Mouse (Mus musculus) liver, adult 2 months (tissue): ENCODE results near the gene Slc25a25. TPM values are rescaled to one million over a fixed set of nuclear protein-coding genes. Genes with fewer than 3 reads are reported as not detected.

Experiments used
- DNase-seq: peaks from one replicate; pipeline ENCODE4 v3.0.0-alpha.2; 2011; ENCODE audit warnings: low read depth, low spot score; ENCODE audit errors: extremely low read depth
- H3K27ac ChIP-seq: fragments of 200-500 bp; replicated peaks from 2 replicates; pipeline ENCODE4 v1.5.1; 2012; ENCODE audit warnings: low read depth, mild to moderate bottlenecking, control low read depth, inconsistent platforms, low read length; ENCODE audit not compliant: insufficient read depth
- H3K27me3 ChIP-seq: fragments of 200-500 bp; 2 replicates; pipeline ENCODE4 v1.6.1; 2012; ENCODE audit warnings: mild to moderate bottlenecking, moderate library complexity, low read length, inconsistent platforms; ENCODE audit not compliant: control insufficient read depth, insufficient read depth
- H3K36me3 ChIP-seq: fragments of 200-500 bp; 2 replicates; pipeline ENCODE4 v1.6.1; 2012; ENCODE audit warnings: low read length, inconsistent platforms; ENCODE audit not compliant: control insufficient read depth, insufficient read depth
- H3K4me1 ChIP-seq: fragments of 200-500 bp; 2 replicates; pipeline ENCODE4 v1.6.1; 2011; ENCODE audit warnings: low read length; ENCODE audit not compliant: control insufficient read depth, insufficient read depth
- H3K4me3 ChIP-seq: fragments of 200-500 bp; 2 replicates; pipeline ENCODE4 v1.5.1; 2011; ENCODE audit warnings: low read depth, mild to moderate bottlenecking, control low read depth, low read length, moderate library complexity; ENCODE audit not compliant: insufficient read depth
- H3K79me2 ChIP-seq: fragments of 200-500 bp; 2 replicates; pipeline ENCODE4 v1.6.1; 2012; ENCODE audit warnings: inconsistent platforms, mild to moderate bottlenecking, low read length, moderate library complexity; ENCODE audit not compliant: control insufficient read depth, insufficient read depth
- H3K9ac ChIP-seq: fragments of 200-500 bp; 2 replicates; pipeline ENCODE4 v1.6.1; 2012; ENCODE audit warnings: low read depth, mild to moderate bottlenecking, control low read depth, inconsistent platforms, low read length
- CTCF ChIP-seq: fragments of 200-500 bp; IDR thresholded peaks from 2 replicates; pipeline ENCODE4 v1.5.1; 2011; ENCODE audit warnings: low read depth, low read length, control low read depth
- POLR2A ChIP-seq: fragments of 200-500 bp; IDR thresholded peaks from 2 replicates; pipeline ENCODE4 v1.6.1; 2011; ENCODE audit warnings: low read length, control low read depth; ENCODE audit not compliant: insufficient read depth; ENCODE audit errors: extremely low read depth
- WGBS: fragments of 180-500 bp; shearing (Covaris S2); methylation state at CpG from one replicate; pipeline ENCODE4 v1.1.7; 2018; 5-methylcytosine and 5-hydroxymethylcytosine counted together
- polyA plus RNA-seq: library from polyadenylated mRNA; depleted of rRNA; stranded (reverse); fragments of >200 nt; gene quantifications from 2 replicates; pipeline ENCODE4 v1.2.3, GENCODE M21; 2012
- total RNA-seq: library from RNA; depleted of rRNA; stranded (reverse); fragments of >200 nt; gene quantifications from 2 replicates; pipeline ENCODE4 v1.2.3, GENCODE M21; 2014

The Slc25a25 gene
- total and polyA plus RNA-seq, 2 experiments, result 41.9 to 57.9 TPM

- peak overlapping the region; percentile 86 for H3K9ac ChIP-seq
- H3K4me1 ChIP-seq, result peaks cover 8% of the 10 kb centered on the region
- H3K4me3 ChIP-seq, result peak overlapping the region; percentile 75
- no peak for DNase-seq
- H3K79me2 ChIP-seq, result peaks cover 8% of the 10 kb centered on the region; the same call in 1 of the 2 replicates
- H3K27me3 ChIP-seq, result no peaks in the 10 kb centered on the region
- peak overlapping the region; percentile 41; the same call in 1 of the 2 replicates for H3K27ac ChIP-seq
- no peaks in the 10 kb centered on the region for H3K36me3 ChIP-seq
- WGBS, result 2% methylated on average over 15 of the region's 15 CpGs
- TF ChIP-seq POLR2A (no peak), CTCF (no peak)
These were observed 54.5 kb downstream of the Slc25a25 start for GRCm38 (mm10) chr2:32396695-32397094.

GRCm38 (mm10) chr2:32395946-32396621 lies 55.2 kb downstream of the Slc25a25 start:
- peak overlapping the region; percentile 75 for H3K4me3 ChIP-seq
- TF ChIP-seq CTCF (no peak), POLR2A (peak; percentile 49; the same call in 1 of the 2 replicates)
- H3K27me3 ChIP-seq, result no peaks in the 10 kb centered on the region
- DNase-seq, result peak; percentile 88
- H3K27ac ChIP-seq, result peak overlapping the region; percentile 82
- H3K4me1 ChIP-seq, result peaks cover 8% of the 10 kb centered on the region
- H3K79me2 ChIP-seq, result peaks cover 8% of the 10 kb centered on the region; the same call in 1 of the 2 replicates
- peak overlapping the region; percentile 86 for H3K9ac ChIP-seq
- H3K36me3 ChIP-seq, result no peaks in the 10 kb centered on the region
- WGBS, result under 1% methylated on average over 59 of the region's 59 CpGs

GRCm38 (mm10) chr2:32395484-32395945 lies 55.7 kb downstream of the Slc25a25 start, which contains the start of gene Ptges2:
TSS of gene Ptges2 (plus strand) at chr2:32395896.
- H3K36me3 ChIP-seq, result no peaks in the 10 kb centered on the region
- peak within 1 kb of the TSS; percentile 82 for H3K27ac ChIP-seq
- H3K27me3 ChIP-seq, result no peaks in the 10 kb centered on the region
- peaks cover 8% of the 10 kb centered on the region for H3K4me1 ChIP-seq
- H3K9ac ChIP-seq, result peak within 1 kb of the TSS; percentile 86
- DNase-seq, result peak; percentile 77
- H3K79me2 ChIP-seq, result peaks cover 8% of the 10 kb centered on the region; the same call in 1 of the 2 replicates
- peak within 1 kb of the TSS; percentile 75 for H3K4me3 ChIP-seq
- whole genome bisulfite sequencing, result under 1% methylated on average over 31 of the region's 31 CpGs
- peak; percentile 65; the same call in 1 of the 2 replicates for TF ChIP-seq POLR2A
- no peak for TF ChIP-seq CTCF

GRCm38 (mm10) chr2:32394973-32395372 lies 56.3 kb downstream of the Slc25a25 start:
- peaks cover 8% of the 10 kb centered on the region for H3K4me1 ChIP-seq
- no peak for DNase-seq
- peak overlapping the region; percentile 37 for H3K27ac ChIP-seq
- peaks cover 8% of the 10 kb centered on the region; the same call in 1 of the 2 replicates for H3K79me2 ChIP-seq
- H3K27me3 ChIP-seq, result no peaks in the 10 kb centered on the region
- TF ChIP-seq POLR2A (no peak), CTCF (peak; percentile 56)
- no peaks in the 10 kb centered on the region for H3K36me3 ChIP-seq
- H3K4me3 ChIP-seq, result peak overlapping the region; percentile 75
- H3K9ac ChIP-seq, result peak overlapping the region; percentile 68
- 7% methylated on average over 8 of the region's 8 CpGs for WGBS

GRCm38 (mm10) chr2:32392063-32392462 lies 59.2 kb downstream of the Slc25a25 start:
- no peak overlapping the region for H3K27ac ChIP-seq

More at GRCm38 (mm10) chr2:32392063-32392462, 59.2 kb downstream of the Slc25a25 start:
- Histone ChIP-seq H3K36me3 (no peaks in the 10 kb centered on the region), H3K4me3 (no peak overlapping the region), H3K27me3 (no peaks in the 10 kb centered on the region), H3K4me1 (peaks cover 11% of the 10 kb centered on the region), H3K9ac (no peak overlapping the region), H3K79me2 (peaks cover 3% of the 10 kb centered on the region; the same call in 1 of the 2 replicates)
- 59% methylated on average over 5 of the region's 5 CpGs for WGBS
- no peak for TF ChIP-seq POLR2A
- no peak for TF ChIP-seq CTCF
- peak; percentile 43 for DNase-seq
